Mouse (Mus musculus) MEL (cell line): ENCODE results near the gene Pi4k2a. TPM values are rescaled to one million over a fixed set of nuclear protein-coding genes. Genes with fewer than 3 reads are reported as not detected.
A peak's percentile ranks its signal among the peaks of the same experiment; 100 is the strongest.

Source experiments
- DNase-seq: peaks from one replicate; pipeline ENCODE4 v3.0.0; 2011; ENCODE audit warnings: low read depth, low spot score
- H3K27ac ChIP-seq: 2 replicates; pipeline ENCODE4 v1.5.1; 2012; ENCODE audit warnings: low read depth, mild to moderate bottlenecking, control low read depth, low read length, moderate library complexity; ENCODE audit not compliant: control insufficient read depth
- H3K27me3 ChIP-seq, 2 experiments: fragments of 150-350 bp in 1 of 2; sonication (generic) in 1 of 2; 2 replicates each; pipeline ENCODE4 v1.6.1; 2012; ENCODE audit warnings: low read length in 2 of 2, mild to moderate bottlenecking in 2 of 2, improper control_type of control experiment in 1 of 2, moderate library complexity in 1 of 2; ENCODE audit not compliant: insufficient read depth in 2 of 2, control insufficient read depth in 1 of 2
- H3K36me3 ChIP-seq, 2 experiments: 2 replicates each; pipeline ENCODE4 v1.6.1; 2012 to 2014; ENCODE audit warnings: low read length in 2 of 2, improper control_type of control experiment in 1 of 2, inconsistent platforms in 1 of 2, mild to moderate bottlenecking in 1 of 2; ENCODE audit not compliant: insufficient read depth in 2 of 2, control insufficient read depth in 1 of 2
- H3K4me1 ChIP-seq, 2 experiments: fragments of 150-350 bp in 1 of 2; sonication (generic) in 1 of 2; 2 replicates each; pipeline ENCODE4 v1.6.1; 2012; ENCODE audit warnings: low read length in 2 of 2, improper control_type of control experiment in 1 of 2, mild to moderate bottlenecking in 1 of 2; ENCODE audit not compliant: insufficient read depth in 2 of 2, control insufficient read depth in 1 of 2
- H3K4me3 ChIP-seq, 2 experiments: fragments of 150-350 bp in 1 of 2; sonication (generic) in 1 of 2; 2 replicates each; pipeline ENCODE4 v1.5.1; 2012; ENCODE audit warnings: low read depth in 2 of 2, low read length in 2 of 2, mild to moderate bottlenecking in 2 of 2, moderate library complexity in 2 of 2, control low read depth in 1 of 2, improper control_type of control experiment in 1 of 2; ENCODE audit not compliant: control insufficient read depth in 1 of 2, insufficient read depth in 1 of 2
- H3K79me2 ChIP-seq: 2 replicates; pipeline ENCODE4 v1.6.1; 2012; ENCODE audit warnings: mild to moderate bottlenecking, low read length, moderate library complexity; ENCODE audit not compliant: control insufficient read depth, poor library complexity, insufficient read depth
- H3K9ac ChIP-seq: 2 replicates; pipeline ENCODE4 v1.6.1; 2012; ENCODE audit warnings: low read depth, mild to moderate bottlenecking, control low read depth, low read length, moderate library complexity; ENCODE audit not compliant: control insufficient read depth, poor library complexity, severe bottlenecking
- H3K9me3 ChIP-seq: fragments of 150-350 bp; sonication (generic); replicated peaks from 2 replicates; pipeline ENCODE4 v1.6.1; 2012; ENCODE audit warnings: mild to moderate bottlenecking, low read length, improper control_type of control experiment, moderate library complexity; ENCODE audit not compliant: insufficient read depth
- BHLHE40 ChIP-seq: IDR thresholded peaks from 2 replicates; pipeline ENCODE4 v1.6.1; 2012; ENCODE audit warnings: low read depth, mild to moderate bottlenecking, inconsistent platforms, low read length, improper control_type of control experiment, borderline replicate concordance
- CHD2 ChIP-seq: IDR thresholded peaks from 2 replicates; pipeline ENCODE4 v1.6.1; 2011; ENCODE audit warnings: low read length, improper control_type of control experiment
- CTCF ChIP-seq, 3 experiments: IDR thresholded peaks in 2 of 3; conservative IDR thresholded peaks in 1 of 3; 2 replicates each; pipeline ENCODE4 v1.5.1; 2011 to 2012; ENCODE audit warnings: low read length in 3 of 3, low read depth in 2 of 3, mild to moderate bottlenecking in 2 of 3, improper control_type of control experiment in 1 of 3, inconsistent platforms in 1 of 3, mixed read lengths in 1 of 3, moderate library complexity in 1 of 3; ENCODE audit not compliant: control insufficient read depth in 1 of 3, insufficient read depth in 1 of 3, poor library complexity in 1 of 3, severe bottlenecking in 1 of 3
- E2F4 ChIP-seq: IDR thresholded peaks from 2 replicates; pipeline ENCODE4 v1.6.1; 2011; ENCODE audit warnings: low read depth, low read length, improper control_type of control experiment, borderline replicate concordance
- ELF1 ChIP-seq: IDR thresholded peaks from 2 replicates; pipeline ENCODE4 v1.6.1; 2014; ENCODE audit warnings: low read depth, mild to moderate bottlenecking, inconsistent platforms, low read length, improper control_type of control experiment, moderate library complexity
- EP300 ChIP-seq, 2 experiments: IDR thresholded peaks; 2 replicates each; pipeline ENCODE4 v1.6.1; 2011; ENCODE audit warnings: improper control_type of control experiment in 2 of 2, low read length in 2 of 2, low read depth in 1 of 2, mild to moderate bottlenecking in 1 of 2
- GABPA ChIP-seq: IDR thresholded peaks from 2 replicates; pipeline ENCODE4 v1.6.1; 2012; ENCODE audit warnings: low read depth, mild to moderate bottlenecking, inconsistent platforms, low read length, improper control_type of control experiment, moderate library complexity
- JUND ChIP-seq: IDR thresholded peaks from 2 replicates; pipeline ENCODE4 v1.6.1; 2011; ENCODE audit warnings: low read depth, mild to moderate bottlenecking, improper control_type of control experiment, low read length
- MAX ChIP-seq: IDR thresholded peaks from 2 replicates; pipeline ENCODE4 v1.6.1; 2011; ENCODE audit warnings: low read length, improper control_type of control experiment
- MAZ ChIP-seq: IDR thresholded peaks from 2 replicates; pipeline ENCODE4 v1.6.1; 2012; ENCODE audit warnings: low read depth, mild to moderate bottlenecking, inconsistent platforms, low read length, improper control_type of control experiment
- MYB ChIP-seq: IDR thresholded peaks from 2 replicates; pipeline ENCODE4 v1.6.1; 2011; ENCODE audit warnings: mild to moderate bottlenecking, low read depth, low read length, improper control_type of control experiment
- POLR2AphosphoS5 ChIP-seq: IDR thresholded peaks from 2 replicates; pipeline ENCODE4 v1.6.1; 2012; ENCODE audit warnings: low read depth, borderline replicate concordance, mild to moderate bottlenecking, inconsistent platforms, low read length, moderate library complexity, mixed read lengths
- RCOR1 ChIP-seq: IDR thresholded peaks from 2 replicates; pipeline ENCODE4 v1.6.1; 2012; ENCODE audit warnings: low read depth, mild to moderate bottlenecking, inconsistent platforms, low read length, improper control_type of control experiment
- SIN3A ChIP-seq: IDR thresholded peaks from 2 replicates; pipeline ENCODE4 v1.6.1; 2012; ENCODE audit warnings: low read length, improper control_type of control experiment, inconsistent platforms
- TCF12 ChIP-seq: IDR thresholded peaks from 2 replicates; pipeline ENCODE4 v1.6.1; 2014; ENCODE audit warnings: low read depth, mild to moderate bottlenecking, inconsistent platforms, low read length, improper control_type of control experiment, moderate library complexity
- UBTF ChIP-seq: IDR thresholded peaks from 2 replicates; pipeline ENCODE4 v1.6.1; 2012; ENCODE audit warnings: low read depth, mild to moderate bottlenecking, inconsistent platforms, low read length, improper control_type of control experiment, moderate library complexity, borderline replicate concordance; ENCODE audit not compliant: insufficient read depth
- USF1 ChIP-seq: IDR thresholded peaks from 2 replicates; pipeline ENCODE4 v1.6.1; 2014; ENCODE audit warnings: low read depth, mild to moderate bottlenecking, inconsistent platforms, low read length, improper control_type of control experiment, moderate library complexity
- USF2 ChIP-seq, 2 experiments: IDR thresholded peaks; 2 replicates each; pipeline ENCODE4 v1.6.1; 2011 to 2012; ENCODE audit warnings: improper control_type of control experiment in 2 of 2, low read length in 2 of 2, borderline replicate concordance in 1 of 2, inconsistent platforms in 1 of 2, low read depth in 1 of 2, mild to moderate bottlenecking in 1 of 2; ENCODE audit not compliant: insufficient read depth in 1 of 2
- ZC3H11A ChIP-seq: IDR thresholded peaks from 2 replicates; pipeline ENCODE4 v1.6.1; 2012; ENCODE audit warnings: low read depth, mild to moderate bottlenecking, inconsistent platforms, low read length, improper control_type of control experiment
- ZMIZ1 ChIP-seq: IDR thresholded peaks from 2 replicates; pipeline ENCODE4 v1.6.1; 2012; ENCODE audit warnings: low read depth, mild to moderate bottlenecking, inconsistent platforms, low read length, improper control_type of control experiment, moderate library complexity
- ZNF384 ChIP-seq: IDR thresholded peaks from 2 replicates; pipeline ENCODE4 v1.6.1; 2012; ENCODE audit warnings: low read depth, mild to moderate bottlenecking, inconsistent platforms, low read length, improper control_type of control experiment
- polyA plus RNA-seq, 2 experiments: library from polyadenylated mRNA; stranded (reverse) in 1 of 2; unstranded in 1 of 2; fragments of >175 nt in 1 of 2; fragments of >200 nt in 1 of 2; gene quantifications; 2 replicates each; pipeline versions ENCODE4 v1.2.1 to v1.2.4; 2012; ENCODE audit warnings: low replicate concordance in 2 of 2, low read depth in 1 of 2; ENCODE audit not compliant: insufficient read length in 2 of 2, insufficient read depth in 1 of 2, missing spikeins in 1 of 2
- total RNA-seq: library from RNA; depleted of rRNA; stranded (reverse); fragments of 300-350 nt; gene quantifications from 2 replicates; pipeline ENCODE4 v1.2.3, GENCODE M21; 2012

Gene Pi4k2a
- total and polyA plus RNA-seq, 3 experiments, result 10.2 to 30.3 TPM; not detected in 1

- TF ChIP-seq SIN3A (peak; percentile 98), USF2 (IDR thresholded peaks at IDR 0.05; ENCODE audit: borderline replicate concordance in 1 of 2, insufficient read depth in 1 of 2, low read depth in 1 of 2, low read length in 2 of 2) (no peak), BHLHE40 (peak; percentile 100)
Observed at GRCm38 (mm10) chr19:42158246-42159017, 68.2 kb downstream of the Pi4k2a start (continued).

- H3K9me3 ChIP-seq, result no peaks in the 10 kb centered on the region
- no peak within 1 kb of the TSS for H3K9ac ChIP-seq
- no peak for DNase-seq
Observed at GRCm38 (mm10) chr19:42163764-42164163, 73.5 kb downstream of the Pi4k2a start, which contains the start of gene Zfyve27. TSS of gene Zfyve27 (plus strand) at chr19:42163951.

GRCm38 (mm10) chr19:42164188-42164587 is 73.9 kb downstream of the Pi4k2a start:
- no peak for TF ChIP-seq USF1
- no peak for TF ChIP-seq ZMIZ1
- no peak for TF ChIP-seq CTCF (IDR thresholded peaks at IDR 0.05 in 2 of 3, conservative IDR thresholded peaks at IDR 0.05 in 1 of 3; ENCODE audit: control insufficient read depth in 1 of 3, insufficient read depth in 1 of 3, low read depth in 2 of 3, low read length in 3 of 3, poor library complexity in 1 of 3, severe bottlenecking in 1 of 3)
- no peak for TF ChIP-seq JUND
- no peak for TF ChIP-seq BHLHE40
- no peak for TF ChIP-seq GABPA
- no peak for TF ChIP-seq MAX
- TF ChIP-seq MYB, result no peak
- TF ChIP-seq UBTF, result no peak
- TF ChIP-seq EP300 (IDR thresholded peaks at IDR 0.05; ENCODE audit: low read depth in 1 of 2, low read length in 2 of 2), result no peak
- TF ChIP-seq E2F4, result no peak
- no peak for TF ChIP-seq RCOR1
- no peak for TF ChIP-seq POLR2AphosphoS5
- TF ChIP-seq MAZ, result no peak
- no peak for TF ChIP-seq CHD2
- TF ChIP-seq, all 39 proteins: peak for 0
- peaks cover 0 to 17% of the 10 kb centered on the region in 2 experiments; a peak in 2 of 4 replicates for H3K36me3 ChIP-seq
- no peak overlapping the region for H3K9ac ChIP-seq
- no peak overlapping the region for H3K27ac ChIP-seq
- H3K9me3 ChIP-seq, result no peaks in the 10 kb centered on the region
- H3K4me3 ChIP-seq, result no peak overlapping the region
- peaks cover 11 to 20% of the 10 kb centered on the region in 2 experiments for H3K4me1 ChIP-seq
- H3K79me2 ChIP-seq, result no peaks in the 10 kb centered on the region
- no peak for DNase-seq
- no peaks in the 10 kb centered on the region; a peak in 1 of 4 replicates for H3K27me3 ChIP-seq

More at GRCm38 (mm10) chr19:42163764-42164163, 73.5 kb downstream of the Pi4k2a start, which contains the start of gene Zfyve27:
- no peak within 1 kb of the TSS for H3K4me3 ChIP-seq
- no peaks in the 10 kb centered on the region for H3K79me2 ChIP-seq
- H3K27ac ChIP-seq, result no peak within 1 kb of the TSS
- H3K36me3 ChIP-seq, result peaks cover 0 to 15% of the 10 kb centered on the region in 2 experiments; a peak in 2 of 4 replicates
- no peaks in the 10 kb centered on the region; a peak in 1 of 4 replicates for H3K27me3 ChIP-seq
- peaks cover 11 to 18% of the 10 kb centered on the region in 2 experiments for H3K4me1 ChIP-seq
- TF ChIP-seq RCOR1 (no peak), TCF12 (no peak), ZNF384 (no peak), ZC3H11A (no peak), ELF1 (no peak)
